ENCODE assay signal across 14 mouse cellular contexts in genomic region chr14:27332359-27332987, GRCm38 (mm10).
A peak's percentile ranks its signal among the peaks of the same experiment; 100 is the strongest.
DNase-seq lines count a peak whose midpoint lies in the region; ATAC-seq lines count a peak whose summit lies in the region.
"Had no signal": no experiment of that assay in that cellular context is flagged by ENCODE, and none has a peak within 500 bp of the region (broad histone marks: within the 10 kb centered on the region; RNA-seq: fewer than 3 reads in every experiment).

No protein-coding gene starts in this region.

- H3K27ac ChIP-seq in forebrain, embryonic 13.5 days: no peak overlapping the region
- no peak overlapping the region for H3K27ac ChIP-seq in forebrain, embryonic 12.5 days
- peak overlapping the region; percentile 85 for H3K27ac ChIP-seq in limb, embryonic 12.5 days
- H3K27ac ChIP-seq: heart, adult 2 months; macrophage; neural tube, embryonic 12.5 days had no signal

- ATAC-seq in forebrain, embryonic 13.5 days: peak; percentile 39; the same call in 1 of the 2 replicates
- ATAC-seq in forebrain, embryonic 12.5 days (ENCODE audit: low FRiP score): no peak
- peak; percentile 60; the same call in 1 of the 2 replicates for ATAC-seq in limb, embryonic 12.5 days (ENCODE audit: insufficient number of reproducible peaks, insufficient read depth, low FRiP score, low TSS enrichment, low read depth)
- ATAC-seq: CD4-positive, CD25-positive, alpha-beta regulatory T cell, adult 4 months had no signal

- H3K9ac ChIP-seq in forebrain, embryonic 13.5 days: no peak overlapping the region
- H3K9ac ChIP-seq in forebrain, embryonic 12.5 days: no peak overlapping the region
- no peak overlapping the region for H3K9ac ChIP-seq in limb, embryonic 12.5 days (replicated peaks)
- H3K9ac ChIP-seq: neural tube, embryonic 12.5 days had no signal

- DNase-seq in layer of hippocampus, postnatal 10 days (ENCODE audit: low spot score in 2 of 2): peak; percentile 43 to 46
- DNase-seq in layer of hippocampus, postnatal 36 days: no peak
- DNase-seq in cerebellum, postnatal 25 days: peak; percentile 47 to 63
- DNase-seq in spleen, adult 18-20 months: no peak
- DNase-seq in embryo, embryonic 10.5 days (ENCODE audit: low spot score): no peak
- DNase-seq: kidney, postnatal 14 days; thymus, adult 18-20 months had no signal

- H3K27me3 ChIP-seq in forebrain, embryonic 13.5 days: peaks cover 29% of the 10 kb centered on the region
- H3K27me3 ChIP-seq in forebrain, embryonic 12.5 days: peaks cover 33% of the 10 kb centered on the region
- peaks cover 12% of the 10 kb centered on the region for H3K27me3 ChIP-seq in limb, embryonic 12.5 days

- WGBS in forebrain, embryonic 13.5 days: 49% methylated on average over 4 of the region's 4 CpGs
- 47% methylated on average over 4 of the region's 4 CpGs for WGBS in forebrain, embryonic 12.5 days
- 32% methylated on average over 4 of the region's 4 CpGs for WGBS in limb, embryonic 12.5 days

- no peaks in the 10 kb centered on the region for H3K36me3 ChIP-seq in forebrain, embryonic 13.5 days (ENCODE audit: poor library complexity, severe bottlenecking)
- H3K36me3 ChIP-seq in forebrain, embryonic 12.5 days (replicated peaks): no peaks in the 10 kb centered on the region
- no peaks in the 10 kb centered on the region for H3K36me3 ChIP-seq in limb, embryonic 12.5 days
- H3K36me3 ChIP-seq: neural tube, embryonic 12.5 days had no signal

- peaks cover 16% of the 10 kb centered on the region for H3K4me1 ChIP-seq in forebrain, embryonic 13.5 days
- H3K4me1 ChIP-seq in forebrain, embryonic 12.5 days: peaks cover 15% of the 10 kb centered on the region
- H3K4me1 ChIP-seq in limb, embryonic 12.5 days (replicated peaks): peaks cover 40% of the 10 kb centered on the region

- H3K4me3 ChIP-seq in forebrain, embryonic 13.5 days: no peak overlapping the region
- H3K4me3 ChIP-seq in forebrain, embryonic 12.5 days (replicated peaks): no peak overlapping the region
- H3K4me3 ChIP-seq in limb, embryonic 12.5 days (replicated peaks): no peak overlapping the region
- H3K4me3 ChIP-seq: heart, adult 2 months; neural tube, embryonic 12.5 days had no signal

- H3K9me3 ChIP-seq in forebrain, embryonic 13.5 days (replicated peaks): no peaks in the 10 kb centered on the region
- no peaks in the 10 kb centered on the region for H3K9me3 ChIP-seq in forebrain, embryonic 12.5 days
- no peaks in the 10 kb centered on the region for H3K9me3 ChIP-seq in limb, embryonic 12.5 days
- H3K9me3 ChIP-seq: neural tube, embryonic 12.5 days had no signal

- H3K4me2 ChIP-seq in forebrain, embryonic 13.5 days: no peak overlapping the region
- H3K4me2 ChIP-seq in forebrain, embryonic 12.5 days: no peak overlapping the region
- no peak overlapping the region for H3K4me2 ChIP-seq in limb, embryonic 12.5 days
- H3K4me2 ChIP-seq: neural tube, embryonic 12.5 days had no signal

Comparison
In these comparisons a context has a peak if more than half of its experiments do, and no peak if none do; other contexts are left out.
1. DNase-seq: peak in layer of hippocampus, postnatal 10 days (2 of 2) and cerebellum, postnatal 25 days (2 of 2); none in layer of hippocampus, postnatal 36 days (0 of 2), spleen, adult 18-20 months (0 of 2) and embryo, embryonic 10.5 days (single experiment).